Comparison of ENCODE assay signal across 27 mouse cellular contexts in the genomic region with DNA sequence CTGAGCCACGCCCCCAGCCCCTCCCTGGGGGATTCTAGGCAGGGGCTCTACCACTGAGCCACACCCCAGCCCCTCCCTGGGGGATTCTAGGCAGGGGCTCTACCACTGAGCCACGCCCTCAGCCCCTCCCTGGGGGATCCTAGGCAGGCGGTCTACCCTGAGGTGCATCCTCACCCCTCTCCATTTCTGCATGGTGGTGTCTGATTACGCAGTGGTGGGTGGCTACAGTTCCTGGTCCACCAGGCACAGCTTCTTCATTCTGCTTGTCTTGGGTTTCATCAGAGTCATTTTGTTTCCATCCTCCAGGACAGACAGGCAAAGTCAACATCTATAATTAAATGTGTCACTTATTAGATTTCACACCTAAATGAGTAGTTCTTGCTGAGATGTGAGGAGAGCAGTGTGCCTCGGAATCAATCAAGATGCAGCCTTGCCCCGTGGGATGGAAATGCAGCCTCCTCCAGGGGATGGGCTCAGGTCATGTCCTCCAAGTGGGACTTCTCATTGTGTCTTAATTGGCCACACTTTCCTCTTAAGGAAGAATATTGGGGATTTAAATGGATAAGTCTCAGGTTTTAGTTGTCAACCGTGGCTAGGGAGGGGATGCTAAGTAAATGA. TPM values are rescaled to one million over a fixed set of nuclear protein-coding genes. Genes with fewer than 3 reads are reported as not detected.
DNase-seq lines count a peak whose midpoint lies in the region; ATAC-seq and TF ChIP-seq lines count a peak whose summit lies in the region.
"Had no signal": no experiment of that assay in that cellular context is flagged by ENCODE, and none has a peak within 500 bp of the region (broad histone marks: within the 10 kb centered on the region; RNA-seq: fewer than 3 reads in every experiment).

No protein-coding gene starts in this region.

- no peak overlapping the region for H3K4me2 ChIP-seq in kidney, embryonic 14.5 days (replicated peaks; ENCODE audit: low read depth, low read length)
- H3K4me2 ChIP-seq in kidney, postnatal 0 days (ENCODE audit: low read length) = no peak overlapping the region
- H3K4me2 ChIP-seq: embryonic facial prominence, embryonic 13.5 days; heart, embryonic 11.5 days; heart, embryonic 15.5 days; hindbrain, embryonic 13.5 days had no signal

- no peak for DNase-seq in kidney, postnatal 10 days
- DNase-seq in kidney, postnatal 0 days (ENCODE audit: low spot score) = peak; percentile 80
- DNase-seq in kidney, adult 9 months = no peak
- peak; percentile 26 for DNase-seq in MEL (ENCODE audit: low read depth, low spot score)
- no peak for DNase-seq in cerebellum, adult 11 months
- DNase-seq in layer of hippocampus, postnatal 14 days (ENCODE audit: low spot score in 2 of 2) = no peak
- DNase-seq: adrenal gland, postnatal 10 days; adrenal gland, postnatal 36 days; B cell, adult 2 months; cerebellum, adult 2 months; cerebellum, adult 9-11 months; cerebellum, postnatal 25 days; forebrain, postnatal 0 days; gastrocnemius, adult 2 months; gastrocnemius, postnatal 14 days; heart, adult 11 months; heart, postnatal 10 days; heart, postnatal 36 days had no signal

- ATAC-seq in kidney, embryonic 14.5 days (ENCODE audit: low FRiP score, low TSS enrichment) = peak; percentile 93
- peak; percentile 69; the same call in 1 of the 2 replicates for ATAC-seq in kidney, postnatal 0 days (replicated peaks; ENCODE audit: low FRiP score, low read depth)
- ATAC-seq: forebrain, embryonic 14.5 days; forebrain, postnatal 0 days; hindbrain, embryonic 16.5 days; Patski had no signal

- H3K4me3 ChIP-seq in kidney, embryonic 14.5 days (ENCODE audit: low read length) = no peak overlapping the region
- H3K4me3 ChIP-seq in kidney, postnatal 0 days (replicated peaks; ENCODE audit: low read depth, low read length) = no peak overlapping the region
- no peak overlapping the region for H3K4me3 ChIP-seq in MEL (ENCODE audit: control insufficient read depth in 1 of 2, insufficient read depth in 1 of 2, low read depth in 2 of 2, low read length in 2 of 2)
- H3K4me3 ChIP-seq: embryonic facial prominence, embryonic 13.5 days; gastrocnemius, adult 2 months; heart, embryonic 15.5 days; hindbrain, embryonic 10.5 days; hindbrain, embryonic 13.5 days had no signal

- WGBS in kidney, embryonic 14.5 days = 57% methylated on average over 7 of the region's 7 CpGs
- 49% methylated on average over 7 of the region's 7 CpGs for WGBS in kidney, postnatal 0 days

- no peak overlapping the region for H3K27ac ChIP-seq in kidney, embryonic 14.5 days (ENCODE audit: low read depth, low read length)
- H3K27ac ChIP-seq in kidney, postnatal 0 days = no peak overlapping the region
- no peak overlapping the region for H3K27ac ChIP-seq in MEL (ENCODE audit: control insufficient read depth, low read depth, low read length)
- H3K27ac ChIP-seq: embryonic facial prominence, embryonic 13.5 days; gastrocnemius, adult 2 months; heart, embryonic 15.5 days; hindbrain, embryonic 10.5 days; hindbrain, embryonic 13.5 days had no signal

- H3K79me2 ChIP-seq in MEL (ENCODE audit: control insufficient read depth, insufficient read depth, low read length, poor library complexity) = no peaks in the 10 kb centered on the region

- no peak overlapping the region for H3K9ac ChIP-seq in kidney, embryonic 14.5 days (ENCODE audit: low read depth, low read length)
- H3K9ac ChIP-seq in kidney, postnatal 0 days (ENCODE audit: low read depth, low read length) = no peak overlapping the region
- no peak overlapping the region for H3K9ac ChIP-seq in MEL (ENCODE audit: control insufficient read depth, low read depth, low read length, poor library complexity, severe bottlenecking)
- H3K9ac ChIP-seq: embryonic facial prominence, embryonic 13.5 days; forebrain, postnatal 0 days; heart, embryonic 15.5 days; hindbrain, embryonic 13.5 days had no signal

- no peak for TF ChIP-seq POLR2A in MEL (IDR thresholded peaks at IDR 0.05; ENCODE audit: control insufficient read depth in 1 of 2, insufficient read depth in 1 of 2, low read depth in 1 of 2, low read length in 2 of 2, poor library complexity in 1 of 2)

- no peak for TF ChIP-seq CTCF in kidney, postnatal 0 days (IDR thresholded peaks at IDR 0.05; ENCODE audit: low read depth)
- TF ChIP-seq CTCF in MEL (IDR thresholded peaks at IDR 0.05 in 2 of 3, conservative IDR thresholded peaks at IDR 0.05 in 1 of 3; ENCODE audit: control insufficient read depth in 1 of 3, insufficient read depth in 1 of 3, low read depth in 2 of 3, low read length in 3 of 3, poor library complexity in 1 of 3, severe bottlenecking in 1 of 3) = no peak

- H3K36me3 ChIP-seq in kidney, embryonic 14.5 days (ENCODE audit: control insufficient read depth, insufficient read depth, low read length) = no peaks in the 10 kb centered on the region
- no peaks in the 10 kb centered on the region for H3K36me3 ChIP-seq in kidney, postnatal 0 days (ENCODE audit: insufficient read depth, low read length)
- H3K36me3 ChIP-seq in MEL (ENCODE audit: control insufficient read depth in 1 of 2, insufficient read depth in 2 of 2, low read length in 2 of 2) = no peaks in the 10 kb centered on the region
- H3K36me3 ChIP-seq: embryonic facial prominence, embryonic 13.5 days; heart, embryonic 15.5 days; hindbrain, embryonic 10.5 days; hindbrain, embryonic 13.5 days had no signal

- H3K27me3 ChIP-seq in kidney, embryonic 14.5 days (ENCODE audit: control insufficient read depth, insufficient read depth, low read length) = no peaks in the 10 kb centered on the region
- H3K27me3 ChIP-seq in kidney, postnatal 0 days (ENCODE audit: insufficient read depth, low read length) = no peaks in the 10 kb centered on the region
- H3K27me3 ChIP-seq in MEL (ENCODE audit: control insufficient read depth in 1 of 2, insufficient read depth in 2 of 2, low read length in 2 of 2) = peaks cover 0 to 1% of the 10 kb centered on the region in 2 experiments; a peak in 1 of 4 replicates
- H3K27me3 ChIP-seq: embryonic facial prominence, embryonic 13.5 days; heart, embryonic 15.5 days; hindbrain, embryonic 13.5 days; Patski had no signal

- no peak for TF ChIP-seq RAD21 in MEL (IDR thresholded peaks at IDR 0.05; ENCODE audit: low read depth, low read length)

- TF ChIP-seq EP300 in MEL (IDR thresholded peaks at IDR 0.05; ENCODE audit: low read depth in 1 of 2, low read length in 2 of 2) = no peak

- no peaks in the 10 kb centered on the region for H3K4me1 ChIP-seq in kidney, embryonic 14.5 days (ENCODE audit: control insufficient read depth, insufficient read depth, low read length)
- H3K4me1 ChIP-seq in kidney, postnatal 0 days (replicated peaks; ENCODE audit: insufficient read depth, low read length) = no peaks in the 10 kb centered on the region
- H3K4me1 ChIP-seq in MEL (ENCODE audit: control insufficient read depth in 1 of 2, insufficient read depth in 2 of 2, low read length in 2 of 2) = 0 out of 4 replicates have a peak, but pooled peaks cover 0 to 4% of the 10 kb centered on the region in 2 experiments
- H3K4me1 ChIP-seq: hindbrain, embryonic 13.5 days had no signal

- no peaks in the 10 kb centered on the region for H3K9me3 ChIP-seq in kidney, embryonic 14.5 days (ENCODE audit: control insufficient read depth, low read length)
- H3K9me3 ChIP-seq in kidney, postnatal 0 days (replicated peaks; ENCODE audit: low read length) = no peaks in the 10 kb centered on the region
- H3K9me3 ChIP-seq in MEL (replicated peaks; ENCODE audit: insufficient read depth, low read length) = no peaks in the 10 kb centered on the region
- H3K9me3 ChIP-seq: embryonic facial prominence, embryonic 13.5 days; heart, embryonic 15.5 days; hindbrain, embryonic 10.5 days; hindbrain, embryonic 13.5 days had no signal

TF ChIP-seq in MEL, 35 proteins besides CTCF, POLR2A, EP300 and RAD21:
- TF ChIP-seq NELFE (IDR thresholded peaks at IDR 0.05; ENCODE audit: low read depth, low read length) = no peak
- TF ChIP-seq ZKSCAN1 (IDR thresholded peaks at IDR 0.05; ENCODE audit: low read depth, low read length) = no peak
- TF ChIP-seq SMC3 (IDR thresholded peaks at IDR 0.05; ENCODE audit: low read depth, low read length) = no peak
- no peak for TF ChIP-seq MXI1 (IDR thresholded peaks at IDR 0.05; ENCODE audit: low read depth, low read length)
- no peak for TF ChIP-seq USF2 (IDR thresholded peaks at IDR 0.05; ENCODE audit: borderline replicate concordance in 1 of 2, insufficient read depth in 1 of 2, low read depth in 1 of 2, low read length in 2 of 2)
- no peak for TF ChIP-seq BHLHE40 (IDR thresholded peaks at IDR 0.05; ENCODE audit: borderline replicate concordance, low read depth, low read length)
- no peak for TF ChIP-seq TCF12 (IDR thresholded peaks at IDR 0.05; ENCODE audit: low read depth, low read length)
- TF ChIP-seq NRF1 (IDR thresholded peaks at IDR 0.05; ENCODE audit: insufficient read depth, low read depth, low read length, poor library complexity, severe bottlenecking) = no peak
- TF ChIP-seq ELF1 (IDR thresholded peaks at IDR 0.05; ENCODE audit: low read depth, low read length) = no peak
- no peak for TF ChIP-seq GATA1 (IDR thresholded peaks at IDR 0.05; ENCODE audit: low read depth, low read length)
- TF ChIP-seq MYC (IDR thresholded peaks at IDR 0.05; ENCODE audit: low read depth, low read length) = no peak
- no peak for TF ChIP-seq RCOR1 (IDR thresholded peaks at IDR 0.05; ENCODE audit: low read depth, low read length)
- no peak for TF ChIP-seq USF1 (IDR thresholded peaks at IDR 0.05; ENCODE audit: low read depth, low read length)
TF ChIP-seq in MEL: peak in this region for 0.

RNA-seq across cellular contexts. Expression of a gene that starts 18.0 kb away (rescaled TPM):
- 35.7 and 64.9 TPM in 2 replicates for polyA plus RNA-seq in kidney, embryonic 14.5 days (2014; fragmentation: Nextera tagmentation; extraction: Ambion mirVana)
- polyA plus RNA-seq in kidney, postnatal 0 days (2015; fragmentation: Nextera tagmentation; extraction: Ambion mirVana) = 74.3 and 76.7 TPM in 2 replicates
- 32.8 and 41.1 TPM in 2 replicates for total RNA-seq in MEL (2012; rRNA removed)
- polyA plus RNA-seq in MEL (2012; ENCODE audit: insufficient read depth in 1 of 2, insufficient read length in 2 of 2, low read depth in 1 of 2, low replicate concordance in 2 of 2, missing spikeins in 1 of 2) = 10 to 100 TPM in 1 of 2 experiments, not detected in 1; 44.9 TPM
- total RNA-seq in layer of hippocampus, postnatal 14 days (2021) = 10 to 100 TPM; 48.1 to 52.4 TPM

Comparison
In these comparisons a context has a peak if more than half of its experiments do, and no peak if none do; other contexts are left out.
1. DNase-seq: peak in kidney, postnatal 0 days (single experiment) and MEL (single experiment); none in kidney, postnatal 10 days (single experiment), kidney, adult 9 months (single experiment), cerebellum, adult 11 months (single experiment) and layer of hippocampus, postnatal 14 days (0 of 2).